Mouse (Mus musculus): ENCODE results near the gene Rsph1.
"Not testable (repeated sequence)": the region's sequence is repeated elsewhere in the genome, so short reads cannot be mapped to it uniquely, and the experiment has no call there.

Gene Rsph1

DNA sequence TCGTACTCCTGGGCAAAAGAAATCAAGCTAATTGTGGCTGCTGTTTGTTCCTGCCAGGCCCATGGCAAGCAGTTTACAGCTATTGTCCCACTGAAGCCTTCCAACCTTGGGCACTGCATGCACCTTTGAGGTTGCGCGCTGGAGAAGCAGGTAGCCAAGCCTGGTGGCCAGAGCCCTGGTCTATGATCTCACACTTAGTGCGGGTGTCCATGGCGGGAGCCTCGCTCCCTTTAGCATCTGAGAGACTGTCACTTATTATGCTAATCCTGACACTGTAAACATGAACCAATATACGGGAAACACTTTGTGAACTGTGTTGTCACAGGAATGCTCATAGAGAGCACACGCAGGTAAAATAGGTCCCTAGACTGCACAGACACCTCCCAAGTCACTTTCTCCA lies 3.6 kb downstream of the Rsph1 start:
- no peak for DNase-seq

DNA sequence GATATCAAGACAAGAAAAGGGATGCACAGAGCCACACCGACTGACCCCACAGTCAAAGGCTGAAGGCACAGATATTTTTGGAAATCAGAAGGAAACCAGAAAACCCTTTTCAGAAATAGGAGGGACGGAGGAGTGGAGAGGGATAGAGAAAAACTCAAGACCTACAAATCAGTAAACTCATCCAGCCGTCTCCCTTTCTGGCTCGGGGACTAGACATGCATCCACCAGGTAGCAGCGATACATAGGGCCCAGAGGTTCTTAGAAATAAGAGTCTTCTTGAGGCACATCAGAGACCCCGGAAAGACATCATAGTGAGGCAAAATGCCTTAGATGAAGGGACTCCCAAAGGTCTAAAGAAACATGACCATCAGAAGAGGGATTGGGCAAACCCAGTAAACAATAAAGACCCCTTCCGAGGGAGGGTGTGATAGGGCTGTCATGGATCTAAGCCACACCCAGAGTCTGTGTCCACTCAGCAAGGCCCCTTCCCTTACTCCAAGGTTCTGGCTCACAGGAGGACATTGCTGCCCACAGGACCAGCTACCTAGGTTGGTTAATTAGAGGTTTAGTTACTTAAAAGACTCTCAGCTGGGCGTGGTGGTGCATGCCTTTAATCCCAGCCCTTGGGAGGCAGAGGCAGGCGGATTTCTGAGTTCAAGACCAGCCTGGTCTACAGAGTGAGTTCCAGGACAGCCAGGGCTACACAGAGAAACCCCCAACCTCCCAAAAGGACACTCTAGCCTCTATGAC lies 4.6 kb downstream of the Rsph1 start:
- DNase-seq, result no peak

DNA sequence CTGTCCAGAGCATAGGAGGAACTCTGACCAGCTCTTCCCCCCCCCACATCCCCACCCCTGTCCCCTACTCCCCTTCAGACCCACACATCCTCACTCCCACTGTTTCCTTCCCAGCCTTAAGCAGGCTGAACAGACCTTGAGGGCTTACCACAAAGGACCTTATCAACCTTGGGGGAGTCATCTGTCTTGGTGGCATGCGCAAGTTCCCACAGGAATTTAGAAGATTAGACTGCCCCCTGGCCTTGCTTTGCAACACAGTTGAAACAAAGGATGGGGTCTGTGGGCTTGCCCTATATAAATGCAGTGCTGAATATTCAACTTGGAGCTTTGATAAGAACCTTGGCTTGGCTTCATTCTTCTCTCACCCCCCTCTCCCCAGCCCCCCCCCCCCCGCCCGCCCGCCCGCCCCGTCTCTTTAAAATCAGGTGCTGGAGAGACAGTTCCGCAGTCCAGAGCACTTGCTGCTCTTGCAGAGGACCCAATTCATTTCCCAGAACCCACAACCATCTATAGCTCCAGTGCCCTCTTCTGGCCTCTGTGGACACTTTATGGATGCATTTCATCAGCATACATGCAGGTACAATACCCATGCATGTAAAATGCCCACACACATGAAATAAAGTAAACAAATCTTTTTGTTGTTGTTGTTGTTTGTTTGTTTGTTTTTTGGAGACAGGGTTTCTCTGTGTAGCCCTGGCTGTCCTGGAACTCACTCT lies 5.9 kb downstream of the Rsph1 start:
- no peak for DNase-seq

DNA sequence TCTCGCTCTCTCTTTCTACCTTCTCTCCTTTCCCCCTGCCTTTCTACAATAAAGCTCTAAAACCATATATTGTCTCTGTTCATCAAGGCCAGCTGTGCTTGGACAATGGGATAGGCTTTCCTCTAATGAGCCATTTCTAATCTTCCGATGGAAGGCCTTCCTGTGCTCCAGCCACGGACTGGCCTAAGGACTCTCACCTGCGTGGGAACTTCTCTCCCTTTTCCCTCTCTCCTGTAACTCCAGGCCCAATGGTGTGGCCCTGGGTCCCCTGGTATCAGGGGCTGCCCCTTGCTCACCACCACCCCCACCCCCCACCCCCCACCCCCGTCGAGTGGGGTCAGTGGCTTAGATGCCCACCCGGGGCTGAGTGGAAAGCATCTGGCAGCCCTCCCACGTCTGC lies 6.4 kb downstream of the Rsph1 start:
- DNase-seq, result not testable (repeated sequence)

DNA sequence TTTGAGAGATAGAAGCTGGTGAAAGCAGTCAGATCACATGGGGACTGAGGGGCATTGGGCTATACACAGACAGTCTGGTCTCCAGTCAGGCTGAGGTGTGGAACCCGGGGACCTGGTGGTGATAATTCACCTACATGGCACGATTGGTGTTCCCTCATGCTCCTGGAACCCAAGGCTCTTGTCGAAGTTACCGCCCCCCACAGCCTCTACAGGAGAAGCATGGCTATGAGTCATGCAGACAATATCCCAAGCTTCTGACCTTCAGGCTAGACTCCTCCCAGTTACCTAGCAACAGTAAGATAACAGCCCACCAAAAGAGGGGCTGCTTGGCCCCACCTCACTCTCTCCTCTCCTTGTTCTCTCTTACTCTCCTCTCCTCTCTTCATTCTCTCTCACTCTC lies 6.9 kb downstream of the Rsph1 start:
- DNase-seq, result no peak

DNA sequence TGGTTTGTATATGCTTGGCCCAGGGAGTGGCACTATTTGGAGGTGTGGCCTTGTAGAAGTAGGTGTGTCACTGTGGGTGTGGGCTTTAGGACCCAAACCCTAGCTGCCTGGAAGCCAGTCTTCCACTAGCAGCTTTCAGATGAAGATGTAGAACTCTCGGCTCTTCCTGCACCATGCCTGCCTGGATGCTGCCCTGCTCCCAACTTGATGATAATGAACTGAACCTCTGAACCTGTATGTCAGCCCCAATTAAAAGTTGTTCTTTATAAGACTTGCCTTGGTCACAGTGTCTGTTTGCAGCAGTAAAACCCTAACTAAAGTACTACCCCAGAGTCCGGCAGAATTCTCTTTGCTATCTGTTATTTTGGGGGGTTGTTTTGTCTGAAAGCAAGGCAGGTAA lies 7.4 kb downstream of the Rsph1 start:
- no peak for DNase-seq

DNA sequence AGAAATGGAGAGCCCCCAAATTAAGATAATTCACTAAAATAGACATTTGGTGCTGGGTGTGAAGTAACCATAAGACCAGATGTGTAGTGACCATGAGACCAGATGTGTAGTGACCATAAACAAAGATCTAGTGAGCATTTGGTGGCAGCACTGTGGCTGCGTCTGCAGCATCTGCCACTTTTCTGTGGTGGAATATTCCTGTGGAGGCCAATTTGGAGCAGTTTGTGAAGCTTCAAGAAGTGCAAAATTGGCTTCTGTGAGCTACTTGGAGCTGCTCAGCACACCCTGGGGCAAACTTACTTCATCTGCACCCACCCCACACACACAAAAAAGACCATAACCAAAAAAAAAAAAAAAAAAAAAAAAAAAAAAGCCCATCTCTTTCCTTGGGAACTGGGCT lies 9.2 kb downstream of the Rsph1 start:
- DNase-seq, result no peak

DNA sequence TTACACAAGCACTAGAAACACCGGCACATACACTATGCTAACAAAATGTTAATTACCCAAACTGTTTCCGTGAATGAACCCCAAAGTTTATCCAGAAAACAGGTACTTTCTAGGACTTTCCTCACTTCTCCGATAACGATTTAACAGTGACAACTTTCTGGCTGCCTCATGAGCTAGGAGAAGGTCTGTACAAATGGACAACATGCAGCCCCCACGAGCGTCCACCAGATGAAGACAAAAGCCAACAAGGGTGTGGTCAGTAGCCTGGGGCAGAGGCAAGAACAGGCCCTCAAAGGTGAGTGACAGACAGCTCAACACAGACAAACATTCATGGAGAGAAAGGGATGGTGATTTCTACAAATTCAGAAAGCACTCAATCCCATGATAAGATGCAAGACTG lies 9.6 kb downstream of the Rsph1 start:
- DNase-seq, result no peak

DNA sequence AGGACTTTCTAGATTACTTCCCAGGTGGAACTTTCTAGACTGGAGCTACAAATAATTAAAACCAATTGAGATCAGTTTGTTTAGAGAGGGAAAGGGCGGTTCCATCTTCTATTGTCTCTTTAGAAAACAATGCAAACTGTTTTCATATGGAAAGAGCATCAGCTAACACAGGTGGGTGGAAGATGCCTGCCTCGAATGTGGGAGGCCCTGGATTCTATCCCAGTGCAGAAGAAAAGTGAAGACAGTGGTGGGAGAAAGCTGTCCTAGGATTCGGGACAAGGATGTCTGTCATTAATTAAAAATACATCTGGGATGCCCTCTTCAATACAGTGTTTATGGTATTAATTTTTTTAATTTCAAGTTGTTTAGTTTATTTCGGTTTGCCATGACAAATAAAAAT lies 10.0 kb downstream of the Rsph1 start:
- DNase-seq, result no peak

DNA sequence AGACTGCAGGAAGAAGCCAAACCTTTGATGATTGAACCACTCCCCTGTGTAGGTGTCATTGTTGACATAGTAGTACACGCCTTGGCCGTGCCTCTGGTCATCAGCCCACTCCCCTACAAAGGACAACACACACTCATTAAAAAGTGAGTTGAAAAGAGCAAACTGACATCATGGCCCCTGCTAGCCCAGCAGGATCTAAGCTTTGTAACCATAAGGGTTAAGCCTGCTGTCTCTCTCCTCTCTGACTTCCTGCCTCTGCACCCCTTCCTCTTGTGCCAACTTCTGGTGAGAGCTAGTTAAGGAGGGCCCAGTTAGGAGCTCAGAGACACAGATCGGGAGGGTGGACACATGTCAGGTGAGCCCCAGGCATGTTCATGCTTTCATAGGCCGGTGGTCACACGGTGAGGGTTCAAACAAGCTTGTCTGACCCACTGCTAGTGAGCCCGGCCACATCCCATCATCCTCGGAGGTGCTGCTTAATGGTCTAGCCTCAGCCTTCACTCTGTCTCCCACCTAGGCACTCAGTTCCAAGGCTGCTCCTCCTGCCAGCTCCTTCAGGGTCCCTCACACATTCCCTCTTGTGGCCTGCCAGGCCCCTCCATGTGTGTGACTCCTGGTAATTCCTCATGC lies 10.7 kb downstream of the Rsph1 start:
- no peak for DNase-seq

DNA sequence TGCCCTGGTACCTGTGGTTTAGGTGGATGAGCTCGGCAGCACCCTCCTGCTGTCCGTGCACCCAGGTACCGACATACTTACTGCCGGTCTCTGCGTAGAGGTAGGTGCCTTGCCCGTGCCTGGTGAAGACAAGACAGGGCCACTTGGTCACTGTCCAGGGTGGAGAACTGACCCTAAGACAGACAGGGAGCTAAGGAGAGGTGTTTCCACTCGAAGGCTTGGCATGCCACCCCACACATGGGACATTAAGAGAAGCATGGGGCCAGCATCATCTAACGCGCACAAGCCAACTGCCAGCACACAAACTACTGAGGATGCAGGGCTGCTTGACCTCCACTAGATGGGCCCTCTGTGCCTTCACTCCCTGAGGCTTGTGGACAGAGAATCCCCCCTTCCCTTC lies 11.4 kb downstream of the Rsph1 start:
- DNase-seq, result no peak

DNA sequence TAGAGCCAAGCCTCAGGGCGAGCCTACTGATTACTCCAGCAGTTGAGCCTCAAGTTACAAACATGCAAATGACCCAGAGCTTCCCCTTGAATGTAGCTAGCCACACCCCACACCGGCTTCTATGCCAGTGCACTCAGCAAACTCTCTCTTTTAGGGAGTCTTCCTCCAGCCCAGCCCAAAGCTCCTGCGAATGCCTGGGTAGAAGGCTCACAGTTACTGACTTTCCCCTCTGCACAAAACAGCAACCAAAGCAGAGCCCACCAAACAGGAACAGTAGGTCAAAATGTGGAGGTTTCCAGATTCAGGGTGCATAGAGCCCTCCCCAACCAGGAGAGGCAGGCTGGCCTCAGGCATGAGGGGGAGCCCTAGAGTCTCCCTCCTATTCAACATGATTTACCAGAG lies 12.0 kb downstream of the Rsph1 start:
- no peak for DNase-seq

DNA sequence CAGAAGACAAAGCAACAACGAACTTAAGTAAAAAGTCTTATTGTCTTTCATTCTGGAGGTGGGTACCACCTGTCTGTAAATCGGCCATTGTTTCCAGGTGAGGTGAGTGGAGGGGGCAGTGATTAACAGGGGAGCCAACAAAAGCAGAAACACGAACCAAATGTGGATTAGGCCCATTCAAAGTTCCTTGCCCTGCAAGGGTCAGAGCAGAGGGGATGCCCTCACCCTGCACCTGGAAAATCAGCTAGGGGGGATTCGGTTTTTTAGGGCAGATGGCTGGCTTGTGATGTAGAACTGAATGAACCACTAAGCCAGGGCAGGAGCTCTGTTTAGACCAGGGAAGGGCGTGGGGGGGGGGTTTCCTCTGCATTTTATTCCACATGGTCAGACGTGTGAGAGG lies 12.8 kb downstream of the Rsph1 start:
- DNase-seq, result no peak

DNA sequence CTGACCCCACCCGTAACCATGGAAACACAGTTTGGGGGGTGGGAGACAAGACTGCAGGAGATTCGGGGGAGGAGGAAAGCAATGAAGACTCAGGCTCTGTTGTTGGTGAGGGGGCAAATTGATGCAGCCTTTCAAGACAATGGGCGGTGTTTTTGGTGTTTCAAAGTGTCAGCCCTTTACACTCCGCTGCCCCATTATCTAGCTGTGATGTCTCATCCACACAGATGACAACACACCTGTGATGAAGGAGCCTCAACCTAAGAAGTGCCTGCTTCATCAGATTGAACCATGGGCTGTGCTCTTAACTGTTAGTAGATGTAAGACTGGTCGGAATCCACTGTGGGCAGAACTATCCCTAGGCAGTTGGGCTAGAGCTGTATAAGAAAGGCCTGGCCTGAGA lies 13.4 kb downstream of the Rsph1 start:
- no peak for DNase-seq

DNA sequence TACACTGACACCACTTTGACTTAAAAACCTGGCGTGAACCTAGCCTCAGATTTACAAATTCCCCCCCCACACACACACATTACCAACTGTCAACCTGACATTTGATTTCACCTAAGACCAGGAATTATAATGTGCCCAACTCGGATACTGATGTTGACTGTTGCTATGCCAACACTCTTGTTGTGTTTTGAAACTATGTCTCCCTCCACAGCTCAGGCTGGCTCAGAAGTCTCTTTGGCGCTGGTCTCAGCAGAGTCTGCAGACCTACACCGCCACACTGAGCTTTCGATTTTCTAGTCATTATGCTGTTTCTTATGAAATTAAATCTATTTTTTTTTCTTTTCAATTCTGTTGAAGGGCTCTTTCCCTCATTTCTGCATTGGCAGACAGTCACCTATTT lies 14.5 kb downstream of the Rsph1 start:
- no peak for DNase-seq

DNA sequence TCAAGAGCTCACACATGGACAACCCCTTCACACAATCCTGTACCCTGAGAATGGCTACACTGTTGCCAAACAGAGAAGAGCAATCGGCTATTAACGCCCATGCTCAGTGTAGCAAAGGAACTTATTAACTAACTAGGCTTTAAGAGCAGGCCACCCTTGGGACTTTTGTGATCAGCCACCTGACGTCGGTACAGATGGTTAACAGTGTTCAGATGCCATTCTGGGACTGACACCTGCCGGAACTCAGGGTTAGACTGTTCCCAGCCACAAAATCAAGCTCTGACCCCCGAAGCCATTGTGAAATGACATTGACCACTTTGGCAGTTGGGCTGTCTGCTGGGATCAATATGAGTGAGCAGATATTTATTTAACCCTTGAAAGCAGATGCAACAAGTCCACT lies 15.8 kb downstream of the Rsph1 start:
- no peak for DNase-seq

DNA sequence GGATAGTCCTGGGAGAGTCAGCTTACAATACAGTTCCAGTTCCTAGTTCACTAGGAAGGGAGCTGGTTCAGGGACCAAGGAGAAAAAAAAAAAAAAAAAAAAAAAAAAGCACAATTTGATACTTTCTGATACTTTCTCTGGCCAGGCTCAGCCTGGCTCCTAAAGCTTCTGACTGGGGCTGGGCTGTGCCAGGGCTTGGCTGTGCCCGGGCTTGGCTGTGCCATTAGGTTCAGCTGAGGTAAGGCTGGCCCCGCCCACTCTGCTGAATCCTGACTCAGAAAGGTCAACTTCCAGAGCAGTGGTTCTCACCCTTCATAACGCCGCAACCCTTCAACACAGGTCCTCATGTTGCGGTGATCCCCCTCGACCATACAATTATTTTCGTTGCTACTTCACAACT lies 16.8 kb downstream of the Rsph1 start:
- DNase-seq, result no peak

DNA sequence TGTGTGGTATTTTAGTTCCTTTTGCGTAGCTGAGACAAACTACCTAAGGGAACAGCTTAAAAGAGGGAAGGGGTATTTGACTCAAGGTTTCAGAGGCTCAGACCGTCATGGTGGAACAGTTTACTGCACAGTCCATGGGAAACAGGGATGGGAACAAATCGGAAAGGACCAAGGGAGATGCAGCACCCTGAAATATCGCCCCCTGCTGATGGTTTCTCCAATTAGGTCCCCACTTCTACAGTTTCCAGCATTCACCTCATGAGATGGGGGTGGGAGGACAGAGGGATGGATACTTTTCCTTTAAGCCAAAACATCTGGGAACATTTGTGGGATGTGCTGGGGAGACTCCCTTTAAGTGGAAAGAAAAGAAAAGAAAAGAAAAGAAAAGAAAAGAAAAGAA lies 17.4 kb downstream of the Rsph1 start:
- DNase-seq, result no peak

DNA sequence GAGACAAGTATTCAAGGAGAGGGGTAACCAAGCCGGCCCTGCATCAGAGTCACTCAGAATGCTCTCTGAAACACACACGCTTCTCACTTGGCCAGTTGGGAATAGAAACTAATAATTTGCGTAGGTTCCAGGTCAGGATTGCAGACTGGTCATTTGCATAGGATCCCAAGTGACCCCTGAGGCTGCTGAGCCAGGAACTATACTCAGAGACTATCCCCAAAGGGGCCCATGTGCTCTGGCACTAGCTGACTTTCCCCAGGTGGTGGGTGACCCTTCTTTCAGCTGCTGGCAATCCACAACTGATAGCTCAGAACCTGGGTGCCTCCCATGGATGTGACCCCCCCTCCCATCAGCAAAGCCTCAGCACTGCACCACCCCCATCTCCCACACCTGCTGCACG lies 18.0 kb downstream of the Rsph1 start:
- DNase-seq, result no peak

DNA sequence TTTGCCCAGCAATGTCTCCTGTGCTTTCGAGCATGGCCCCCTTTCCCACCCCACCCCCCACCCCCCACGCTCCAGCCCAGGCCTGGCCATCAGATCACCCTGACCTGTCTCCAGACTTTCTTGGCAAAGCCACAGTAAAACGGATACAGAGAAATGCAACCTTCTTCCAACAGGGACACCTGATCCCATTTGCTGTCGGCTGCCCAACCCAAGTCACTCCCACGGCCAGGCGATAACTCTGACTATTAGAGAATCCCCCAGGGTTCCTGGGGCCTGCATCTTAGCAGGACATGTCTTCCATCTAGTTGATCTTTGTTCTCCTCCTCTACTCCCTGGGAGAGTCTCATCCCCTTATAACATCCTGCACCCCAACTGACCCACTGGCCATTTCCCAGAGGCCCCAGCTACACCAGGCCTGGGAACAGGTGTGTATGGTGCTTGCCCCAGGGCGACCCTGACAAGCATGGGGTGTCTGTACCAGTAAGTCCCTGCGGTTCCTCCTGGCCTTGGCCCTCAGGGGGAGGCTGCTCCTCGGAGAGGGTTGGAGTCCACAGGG lies 18.8 kb downstream of the Rsph1 start:
- no peak for DNase-seq

DNA sequence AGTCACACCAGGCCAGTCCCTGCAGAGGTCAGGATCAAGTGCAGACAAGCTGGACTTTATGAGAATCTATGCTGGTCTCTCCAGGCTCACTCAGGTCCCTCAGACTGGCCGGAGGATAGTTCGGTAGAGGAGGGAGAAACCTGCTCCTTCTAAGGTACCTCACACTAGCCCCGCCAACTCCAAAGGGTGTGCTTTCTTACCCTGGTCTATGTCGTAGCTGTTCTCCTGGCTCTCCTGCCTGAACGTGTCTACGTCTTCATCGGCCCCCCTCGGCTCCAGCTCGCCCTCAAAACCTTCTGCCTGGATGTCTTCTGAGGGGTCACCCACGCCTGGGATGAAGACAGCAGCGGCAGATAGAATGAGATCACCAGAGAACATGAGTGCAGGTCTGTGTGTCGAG lies 19.3 kb downstream of the Rsph1 start:
- DNase-seq, result no peak

DNA sequence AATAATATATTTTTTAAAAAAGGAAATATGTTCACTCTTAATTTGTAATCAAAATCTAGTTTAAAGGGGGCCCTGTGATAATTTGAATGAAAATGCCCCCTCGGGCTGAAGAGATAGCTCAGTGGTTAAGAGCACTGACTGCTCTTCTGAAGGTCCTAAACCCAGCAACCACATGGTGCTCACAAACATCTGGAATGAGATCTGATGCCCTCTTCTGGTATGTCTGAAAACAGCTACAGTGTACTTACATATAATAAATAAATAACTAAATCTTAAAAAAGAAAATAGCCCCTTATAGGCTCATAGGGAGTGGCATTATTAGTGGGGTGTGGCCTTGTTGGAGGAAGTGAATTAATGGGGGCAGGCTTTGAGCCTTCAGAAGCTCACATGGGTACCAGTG lies 20.0 kb downstream of the Rsph1 start:
- DNase-seq, result no peak

DNA sequence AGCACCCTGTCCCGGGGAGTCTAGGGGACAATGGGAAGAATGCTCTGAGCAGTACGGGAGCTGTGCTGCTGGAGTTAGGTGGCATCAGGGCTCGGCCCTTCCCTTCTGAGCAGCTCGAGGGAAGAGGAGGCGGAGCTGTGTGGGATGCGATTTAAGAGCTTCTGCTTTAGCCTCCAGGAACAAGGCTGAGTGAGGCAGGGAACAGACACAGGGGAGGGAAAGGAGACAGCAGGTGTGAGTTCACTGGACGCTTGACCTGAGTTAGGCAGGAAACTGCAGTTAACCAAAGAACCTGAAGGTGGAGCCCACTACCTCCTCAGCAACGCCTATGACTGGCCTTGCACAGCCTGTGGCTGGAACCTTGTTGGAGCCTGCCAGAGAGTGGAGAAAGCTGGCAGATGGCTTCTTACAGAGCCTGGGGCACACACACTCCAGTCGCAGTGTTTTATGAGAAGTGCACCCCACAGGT lies 22.7 kb downstream of the Rsph1 start:
- peak; percentile 93 for DNase-seq

DNA sequence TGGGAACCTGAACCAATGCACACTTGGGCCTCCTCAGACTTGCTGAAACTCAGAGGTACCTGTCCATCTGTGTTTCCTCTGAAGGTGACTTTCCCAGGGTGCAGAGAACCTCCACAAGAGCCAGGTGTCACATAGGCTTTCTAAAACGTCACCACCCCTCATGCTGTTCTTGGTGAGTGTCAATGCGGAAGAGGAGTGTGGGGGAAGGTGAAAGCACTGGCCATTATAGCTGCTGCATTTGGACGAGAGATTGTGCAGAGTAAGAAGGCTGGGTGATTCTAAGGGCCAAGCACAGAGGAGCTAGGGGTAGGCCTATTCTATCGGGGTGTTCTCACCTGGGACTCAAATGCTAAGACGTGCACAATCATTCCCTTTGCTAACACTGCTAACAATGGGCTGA lies 23.2 kb downstream of the Rsph1 start:
- DNase-seq, result no peak

Measured in cerebellum, adult 9-11 months (tissue).